Mouse (Mus musculus): ENCODE data around the gene Mrpl27.

DNA sequence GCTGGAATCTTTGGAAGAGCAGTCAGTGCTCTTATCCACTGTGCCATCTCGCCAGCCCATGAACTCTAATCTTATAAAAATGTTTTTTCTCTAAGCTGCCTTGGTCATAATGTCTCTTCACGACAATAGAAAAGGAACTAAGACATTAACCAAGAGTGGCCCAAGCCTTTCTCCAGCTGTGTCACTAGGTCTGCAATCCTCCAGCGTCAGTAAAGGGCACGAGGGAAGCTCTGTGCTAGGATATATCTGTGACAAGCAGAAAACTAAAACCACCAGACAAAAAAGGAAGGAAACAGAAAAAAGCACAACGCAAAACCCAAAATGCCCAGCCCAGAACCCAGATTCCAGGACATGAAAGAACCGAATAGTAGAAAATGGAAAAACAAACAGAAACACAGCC, 33.6 kb downstream of the Mrpl27 start:
- TF ChIP-seq CTCF (IDR thresholded peaks at IDR 0.05; ENCODE audit: control insufficient read depth, insufficient read depth, insufficient read length): no peak
- no peak for TF ChIP-seq MAX (IDR thresholded peaks at IDR 0.05)
- TF ChIP-seq MYOG (IDR thresholded peaks at IDR 0.05; ENCODE audit: control insufficient read depth, extremely low read depth, insufficient read length): no peak
- TF ChIP-seq FOSL1 (IDR thresholded peaks at IDR 0.05; ENCODE audit: insufficient read depth, low read length, poor library complexity, severe bottlenecking): no peak
- no peak for TF ChIP-seq CEBPB (IDR thresholded peaks at IDR 0.05; ENCODE audit: low read depth)
